Mouse (Mus musculus) gastrocnemius, adult 8-10 months (tissue): ENCODE measurements around the gene Wdr20rt. TPM values are rescaled to one million over a fixed set of nuclear protein-coding genes. Genes with fewer than 3 reads are reported as not detected.

Experiments
- total RNA-seq, 4 experiments: library from RNA; stranded (reverse); gene quantifications; 2 replicates each; pipeline ENCODE4 v1.2.4; 2022

Gene Wdr20rt
- total RNA-seq, 4 experiments from 2014 or later: not detected

Other genes starting within 250 kb of the Wdr20rt start
- gene Prpf39, start 189.2 kb upstream of the Wdr20rt start, total RNA-seq: 10 to 100 TPM in 3 of 4 experiments, 1 to 10 TPM in 1; 9.4 to 12.3 (median 11.9) TPM
- 100 to 1,000 TPM; 151 to 195 (median 179) TPM for gene Fkbp3, start 151.5 kb upstream of the Wdr20rt start, total RNA-seq
- 1 to 10 TPM in 3 of 4 experiments, under 1 TPM in 1; 0.80 to 4.0 (median 1.8) TPM for gene Fancm, start 149.9 kb upstream of the Wdr20rt start, total RNA-seq
- gene Mis18bp1, start 52.9 kb upstream of the Wdr20rt start, total RNA-seq: not detected